Mouse (Mus musculus) CD4-positive, CD25-positive, alpha-beta regulatory T cell, adult 2 months (primary cell): Measurements from ENCODE around the gene Gm42674.

ENCODE experiments used
- DNase-seq: peaks from one replicate; pipeline ENCODE4 v3.0.0-alpha.2; 2012; ENCODE audit warnings: low read depth, low spot score

Gene Gm42674

GRCm38 (mm10) chr3:90601486-90602110 lies at the start of gene Gm42674:
Gene Gm42674 (plus strand): TSS chr3:90601904.
- no peak for DNase-seq

GRCm38 (mm10) chr3:90552231-90552630 lies 49.5 kb upstream of the Gm42674 start:
- no peak for DNase-seq

- no peak for DNase-seq
These were observed 45.8 kb upstream of the Gm42674 start for GRCm38 (mm10) chr3:90555954-90556353.

GRCm38 (mm10) chr3:90560008-90560628 lies 41.6 kb upstream of the Gm42674 start, which contains the start of gene S100a3:
Gene S100a3 (plus strand): TSS chr3:90560578.
- no peak for DNase-seq

- no peak for DNase-seq
These were observed 27.0 kb upstream of the Gm42674 start for GRCm38 (mm10) chr3:90574691-90575090.

- DNase-seq: no peak
These were observed 26.4 kb upstream of the Gm42674 start for GRCm38 (mm10) chr3:90575320-90575719.

GRCm38 (mm10) chr3:90576351-90577001 lies 25.2 kb upstream of the Gm42674 start:
- DNase-seq: no peak

GRCm38 (mm10) chr3:90579433-90579832 lies 22.3 kb upstream of the Gm42674 start:
- no peak for DNase-seq

GRCm38 (mm10) chr3:90581141-90581540 lies 20.6 kb upstream of the Gm42674 start:
- DNase-seq: no peak

- peak; percentile 38 for DNase-seq
These were observed 19.5 kb upstream of the Gm42674 start for GRCm38 (mm10) chr3:90582156-90582555.

- DNase-seq: no peak
These were observed 19.1 kb upstream of the Gm42674 start for GRCm38 (mm10) chr3:90582556-90582955.

GRCm38 (mm10) chr3:90583893-90584292 lies 17.8 kb upstream of the Gm42674 start:
- no peak for DNase-seq

GRCm38 (mm10) chr3:90585595-90585994 lies 16.1 kb upstream of the Gm42674 start:
- peak; percentile 85 for DNase-seq

GRCm38 (mm10) chr3:90586016-90586643 lies 15.6 kb upstream of the Gm42674 start:
- peak; percentile 62 for DNase-seq

- peak; percentile 88 for DNase-seq
These were observed 14.8 kb upstream of the Gm42674 start for GRCm38 (mm10) chr3:90586906-90587305.

GRCm38 (mm10) chr3:90587361-90588101 lies 14.2 kb upstream of the Gm42674 start:
- DNase-seq: peak; percentile 63

GRCm38 (mm10) chr3:90589390-90589789 lies 12.3 kb upstream of the Gm42674 start:
- peak; percentile 72 for DNase-seq

GRCm38 (mm10) chr3:90589947-90590346 lies 11.8 kb upstream of the Gm42674 start, which contains the start of gene S100a2:
Gene S100a2 (plus strand): TSS chr3:90590247.
- DNase-seq: no peak

- DNase-seq: no peak
These were observed 7.2 kb upstream of the Gm42674 start for GRCm38 (mm10) chr3:90594466-90594865.

- DNase-seq: no peak
These were observed 6.1 kb upstream of the Gm42674 start for GRCm38 (mm10) chr3:90595556-90595955.

GRCm38 (mm10) chr3:90596810-90597209 lies 4.9 kb upstream of the Gm42674 start:
- no peak for DNase-seq

GRCm38 (mm10) chr3:90597736-90598135 lies 4.0 kb upstream of the Gm42674 start:
- no peak for DNase-seq
